Mouse (Mus musculus): ENCODE results near the gene Filip1. TPM values are rescaled to one million over a fixed set of nuclear protein-coding genes. Genes with fewer than 3 reads are reported as not detected.
"Not testable (repeated sequence)": the region's sequence is repeated elsewhere in the genome, so short reads cannot be mapped to it uniquely, and the experiment has no call there.

Gene Filip1
- polyA plus RNA-seq (2012; rRNA removed) (0.17 and 0.29 TPM in 2 replicates), polyA plus RNA-seq (2014; fragmentation: Nextera tagmentation; extraction: Ambion mirVana) (0.37 and 0.66 TPM in 2 replicates)

DNA sequence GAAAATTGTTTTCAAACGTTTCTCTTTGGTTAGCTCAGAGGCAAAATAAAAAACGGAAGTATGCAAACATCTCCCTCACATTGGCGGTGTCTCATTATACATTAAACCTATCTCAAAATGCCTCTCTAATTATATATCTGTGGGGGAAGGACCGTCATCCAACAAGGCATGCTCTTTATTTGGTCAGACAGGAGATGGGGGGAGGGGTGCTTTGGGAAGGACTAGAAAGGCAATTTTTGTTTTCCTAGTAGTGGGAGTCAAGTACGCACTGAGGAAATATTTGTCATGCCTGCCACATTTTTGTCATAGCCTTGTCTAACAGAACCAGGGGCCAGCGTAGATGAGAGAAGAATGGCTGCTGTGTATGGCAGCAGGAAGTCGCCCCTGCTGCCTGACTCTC lies at the start of gene Filip1:
Filip1 (minus strand) TSS at position 101 of the 400 bp plus-strand sequence.
- no peak for DNase-seq (ENCODE audit: low read depth in 3 of 3, low spot score in 3 of 3)
- no peaks in the 10 kb centered on the region for H3K9me3 ChIP-seq (ENCODE audit: control insufficient read depth, low read length)
- no peak within 1 kb of the TSS for H3K4me2 ChIP-seq (ENCODE audit: low read depth)
- 49% methylated on average over 7 of the region's 7 CpGs for WGBS (ENCODE audit: insufficient replicate concordance)
- no peak within 1 kb of the TSS for H3K4me3 ChIP-seq (ENCODE audit: insufficient read depth in 1 of 2, low read depth in 2 of 2, low read length in 2 of 2)
- H3K27me3 ChIP-seq (ENCODE audit: control insufficient read depth, insufficient read depth, low read length) = no peaks in the 10 kb centered on the region
- ATAC-seq (ENCODE audit: insufficient read depth) = no peak
- no peaks in the 10 kb centered on the region for H3K4me1 ChIP-seq (replicated peaks; ENCODE audit: control insufficient read depth in 2 of 2, insufficient read depth in 2 of 2, low read length in 1 of 2)
- TF ChIP-seq CTCF (IDR thresholded peaks at IDR 0.05; ENCODE audit: low read depth) (no peak), EP300 (IDR thresholded peaks at IDR 0.05; ENCODE audit: low read depth) (no peak)
- no peak within 1 kb of the TSS for H3K9ac ChIP-seq (replicated peaks)
- H3K36me3 ChIP-seq (replicated peaks; ENCODE audit: control insufficient read depth, insufficient read depth, low read depth) = no peaks in the 10 kb centered on the region
- no peak within 1 kb of the TSS for H3K27ac ChIP-seq

DNA sequence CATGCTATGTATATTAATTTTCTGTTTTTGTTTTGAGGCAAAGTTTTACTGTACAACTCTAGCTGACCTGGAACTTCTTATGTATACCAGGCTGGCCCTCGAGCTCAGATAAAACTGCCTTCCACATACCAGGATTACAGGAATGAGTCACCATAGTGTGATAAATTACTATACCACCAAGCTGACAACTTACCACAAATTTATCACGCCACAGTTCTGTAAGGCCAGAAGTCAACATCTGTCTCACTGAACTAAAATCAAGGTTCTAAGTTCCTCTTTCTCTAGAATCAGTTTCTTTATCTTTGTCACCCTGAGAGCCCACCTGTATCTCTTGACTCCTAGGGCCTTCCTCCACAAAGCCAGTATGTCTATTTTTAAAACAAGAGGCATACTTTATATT lies 45.0 kb upstream of the Filip1 start:
- no peak for ATAC-seq (ENCODE audit: insufficient read depth)
- no peak for DNase-seq (ENCODE audit: low read depth in 3 of 3, low spot score in 3 of 3)
- Histone ChIP-seq H3K27ac (no peak overlapping the region), H3K27me3 (ENCODE audit: control insufficient read depth, insufficient read depth, low read length) (no peaks in the 10 kb centered on the region), H3K9me3 (ENCODE audit: control insufficient read depth, low read length) (no peaks in the 10 kb centered on the region), H3K4me1 (replicated peaks; ENCODE audit: control insufficient read depth in 2 of 2, insufficient read depth in 2 of 2, low read length in 1 of 2) (no peaks in the 10 kb centered on the region), H3K9ac (replicated peaks) (no peak overlapping the region), H3K36me3 (replicated peaks; ENCODE audit: control insufficient read depth, insufficient read depth, low read depth) (no peaks in the 10 kb centered on the region), H3K4me2 (ENCODE audit: low read depth) (no peak overlapping the region), H3K4me3 (ENCODE audit: insufficient read depth in 1 of 2, low read depth in 2 of 2, low read length in 2 of 2) (no peak overlapping the region)
- 9% methylated on average over 2 of the region's 2 CpGs for WGBS (ENCODE audit: insufficient replicate concordance)
- TF ChIP-seq EP300 (IDR thresholded peaks at IDR 0.05; ENCODE audit: low read depth) (no peak), CTCF (IDR thresholded peaks at IDR 0.05; ENCODE audit: low read depth) (no peak)

- no peaks in the 10 kb centered on the region for H3K36me3 ChIP-seq (replicated peaks; ENCODE audit: control insufficient read depth, insufficient read depth, low read depth)
- no peak overlapping the region for H3K4me2 ChIP-seq (ENCODE audit: low read depth)
- WGBS (ENCODE audit: insufficient replicate concordance) = 58% methylated on average over 5 of the region's 5 CpGs
- no peak for TF ChIP-seq EP300 (IDR thresholded peaks at IDR 0.05; ENCODE audit: low read depth)
- TF ChIP-seq CTCF (IDR thresholded peaks at IDR 0.05; ENCODE audit: low read depth) = no peak
- no peak overlapping the region for H3K27ac ChIP-seq
- H3K9me3 ChIP-seq (ENCODE audit: control insufficient read depth, low read length) = no peaks in the 10 kb centered on the region
- H3K4me1 ChIP-seq (replicated peaks; ENCODE audit: control insufficient read depth in 2 of 2, insufficient read depth in 2 of 2, low read length in 1 of 2) = no peaks in the 10 kb centered on the region
- H3K27me3 ChIP-seq (ENCODE audit: control insufficient read depth, insufficient read depth, low read length) = no peaks in the 10 kb centered on the region
- ATAC-seq (ENCODE audit: insufficient read depth) (no peak), DNase-seq (ENCODE audit: low read depth in 3 of 3, low spot score in 3 of 3) (no peak)
- H3K9ac ChIP-seq (replicated peaks) = no peak overlapping the region
- no peak overlapping the region for H3K4me3 ChIP-seq (ENCODE audit: insufficient read depth in 1 of 2, low read depth in 2 of 2, low read length in 2 of 2)
Observed at GRCm38 (mm10) chr9:80052951-80053350, 40.3 kb upstream of the Filip1 start.

DNA sequence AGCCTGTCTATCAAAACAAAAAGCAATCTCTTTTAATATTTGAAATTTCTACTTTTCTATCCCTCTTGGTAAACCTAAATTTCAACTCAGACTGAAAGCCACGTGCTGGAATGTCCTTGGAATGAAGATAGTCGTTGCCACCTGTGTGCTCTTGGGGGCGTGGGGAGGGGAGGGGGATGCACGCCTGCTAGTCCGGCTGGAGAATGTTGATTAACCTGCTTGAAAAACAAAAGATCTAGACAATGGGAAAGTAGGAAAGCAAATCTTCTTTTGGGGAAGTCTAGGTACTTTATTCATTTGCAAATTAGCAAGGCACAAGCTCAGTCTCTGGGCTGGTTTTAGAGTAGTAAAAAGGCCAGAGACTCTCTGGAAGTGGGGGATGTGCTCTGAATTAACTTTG lies 36.6 kb upstream of the Filip1 start:
- H3K36me3 ChIP-seq (replicated peaks; ENCODE audit: control insufficient read depth, insufficient read depth, low read depth); H3K9me3 ChIP-seq (ENCODE audit: control insufficient read depth, low read length); ATAC-seq (ENCODE audit: insufficient read depth); DNase-seq (ENCODE audit: low read depth in 3 of 3, low spot score in 3 of 3); H3K4me2 ChIP-seq (ENCODE audit: low read depth); H3K4me1 ChIP-seq (replicated peaks; ENCODE audit: control insufficient read depth in 2 of 2, insufficient read depth in 2 of 2, low read length in 1 of 2); H3K4me3 ChIP-seq (ENCODE audit: insufficient read depth in 1 of 2, low read depth in 2 of 2, low read length in 2 of 2); H3K9ac ChIP-seq (replicated peaks); H3K27ac ChIP-seq; H3K27me3 ChIP-seq (ENCODE audit: control insufficient read depth, insufficient read depth, low read length): not testable (repeated sequence)
- 49% methylated on average over 5 of the region's 5 CpGs for WGBS (ENCODE audit: insufficient replicate concordance)

DNA sequence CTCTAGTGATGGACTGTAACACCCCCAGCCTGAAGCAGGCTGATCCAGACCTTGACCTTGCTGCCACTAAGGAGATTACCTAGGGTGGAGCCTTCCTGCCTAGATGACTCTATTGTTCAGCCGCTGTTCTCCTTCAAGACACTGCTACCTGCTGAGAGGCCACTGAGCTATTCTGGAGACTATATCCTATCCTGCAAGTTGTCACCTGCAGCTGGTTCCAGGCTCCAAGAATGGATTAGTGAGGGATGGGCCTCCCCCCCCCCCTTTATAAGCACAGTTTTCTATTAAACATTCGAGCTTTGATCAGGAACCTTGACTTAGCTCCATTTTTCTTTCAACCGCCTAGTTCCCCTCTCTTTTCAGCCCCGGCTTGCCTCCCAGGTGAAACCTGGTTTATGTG lies 31.6 kb upstream of the Filip1 start:
- H3K9me3 ChIP-seq (ENCODE audit: control insufficient read depth, low read length); H3K36me3 ChIP-seq (replicated peaks; ENCODE audit: control insufficient read depth, insufficient read depth, low read depth); H3K27ac ChIP-seq; H3K27me3 ChIP-seq (ENCODE audit: control insufficient read depth, insufficient read depth, low read length); H3K9ac ChIP-seq (replicated peaks); H3K4me2 ChIP-seq (ENCODE audit: low read depth); ATAC-seq (ENCODE audit: insufficient read depth); H3K4me3 ChIP-seq (ENCODE audit: insufficient read depth in 1 of 2, low read depth in 2 of 2, low read length in 2 of 2); DNase-seq (ENCODE audit: low read depth in 3 of 3, low spot score in 3 of 3); H3K4me1 ChIP-seq (replicated peaks; ENCODE audit: control insufficient read depth in 2 of 2, insufficient read depth in 2 of 2, low read length in 1 of 2): not testable (repeated sequence)
- 75% methylated on average over 4 of the region's 4 CpGs for WGBS (ENCODE audit: insufficient replicate concordance)
